Mouse (Mus musculus) myocyte (in vitro differentiated cells): ENCODE measurements around the gene Tigit.

ENCODE experiments used
- CEBPB ChIP-seq: IDR thresholded peaks from 2 replicates; pipeline ENCODE4 v1.6.1; 2011; ENCODE audit warnings: mild to moderate bottlenecking, moderate library complexity; ENCODE audit not compliant: poor library complexity, insufficient read depth, severe bottlenecking
- E2F4 ChIP-seq: IDR thresholded peaks from one replicate; pipeline ENCODE4 v1.6.1; 2011; ENCODE audit warnings: mild to moderate bottlenecking, control low read depth, moderate library complexity; ENCODE audit not compliant: insufficient read depth
- MAX ChIP-seq: IDR thresholded peaks from one replicate; pipeline ENCODE4 v1.6.1; 2011; ENCODE audit warnings: low read depth, mild to moderate bottlenecking, control low read depth
- MYOD1 ChIP-seq, 3 experiments: IDR thresholded peaks; one replicate each; pipeline ENCODE4 v1.6.1; 2011; ENCODE audit warnings: control low read depth in 2 of 3, low read depth in 2 of 3, mild to moderate bottlenecking in 2 of 3, moderate library complexity in 1 of 3; ENCODE audit not compliant: insufficient read length in 2 of 3, control insufficient read depth in 1 of 3
- MYOG ChIP-seq, 3 experiments: IDR thresholded peaks; one replicate each; pipeline ENCODE4 v1.6.1; 2011; ENCODE audit warnings: control low read depth in 2 of 3, low read depth in 2 of 3, mild to moderate bottlenecking in 2 of 3; ENCODE audit not compliant: insufficient read length in 2 of 3, control insufficient read depth in 1 of 3, insufficient read depth in 1 of 3
- POLR2A ChIP-seq: IDR thresholded peaks from one replicate; pipeline ENCODE4 v1.6.1; 2011; ENCODE audit warnings: low read depth, mild to moderate bottlenecking, control low read depth, moderate library complexity; ENCODE audit not compliant: insufficient read length
- POLR2AphosphoS2 ChIP-seq: IDR thresholded peaks from one replicate; pipeline ENCODE4 v1.6.1; 2011; ENCODE audit warnings: low read depth, control low read depth; ENCODE audit not compliant: insufficient read length
- REST ChIP-seq: IDR thresholded peaks from one replicate; pipeline ENCODE4 v1.6.1; 2011; ENCODE audit warnings: mild to moderate bottlenecking, control low read depth, moderate library complexity; ENCODE audit not compliant: insufficient read depth, insufficient read length
- SRF ChIP-seq: IDR thresholded peaks from one replicate; pipeline ENCODE4 v1.6.1; 2011; ENCODE audit warnings: low read depth; ENCODE audit not compliant: control insufficient read depth, insufficient read length
- USF1 ChIP-seq: IDR thresholded peaks from one replicate; pipeline ENCODE4 v1.6.1; 2011; ENCODE audit warnings: low read depth, mild to moderate bottlenecking, control low read depth, moderate library complexity

DNA sequence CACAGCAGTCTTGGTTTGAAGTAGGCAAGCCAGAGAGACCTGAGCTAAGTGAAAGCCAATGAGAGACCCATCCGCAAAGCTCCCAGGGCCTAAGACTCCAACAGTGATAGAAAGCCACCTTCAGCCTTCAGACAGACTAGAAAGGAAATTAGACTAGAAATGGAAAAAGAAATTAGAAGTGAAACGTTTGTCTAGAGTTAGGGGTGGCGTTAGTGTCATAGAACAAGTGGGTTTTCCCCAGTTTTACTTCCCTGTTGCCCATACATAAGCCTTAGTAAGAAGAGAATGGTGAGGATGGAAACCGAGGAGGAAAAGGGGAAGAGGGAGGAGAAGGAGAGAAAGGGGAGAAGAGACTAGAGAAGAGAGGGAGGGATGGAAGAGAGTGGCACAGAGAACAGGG lies 61.4 kb downstream of the Tigit start:
- no peak for TF ChIP-seq USF1
- TF ChIP-seq SRF = no peak
- no peak for TF ChIP-seq MYOG (IDR thresholded peaks at IDR 0.05; ENCODE audit: control insufficient read depth in 1 of 3, insufficient read depth in 1 of 3, insufficient read length in 2 of 3, low read depth in 2 of 3)
- TF ChIP-seq MAX = no peak
- TF ChIP-seq POLR2A = no peak
- no peak for TF ChIP-seq MYOD1 (IDR thresholded peaks at IDR 0.05; ENCODE audit: control insufficient read depth in 1 of 3, insufficient read length in 2 of 3, low read depth in 2 of 3)
- TF ChIP-seq POLR2AphosphoS2 = no peak
- no peak for TF ChIP-seq REST
- no peak for TF ChIP-seq CEBPB
- no peak for TF ChIP-seq E2F4
